In the genomic region with DNA sequence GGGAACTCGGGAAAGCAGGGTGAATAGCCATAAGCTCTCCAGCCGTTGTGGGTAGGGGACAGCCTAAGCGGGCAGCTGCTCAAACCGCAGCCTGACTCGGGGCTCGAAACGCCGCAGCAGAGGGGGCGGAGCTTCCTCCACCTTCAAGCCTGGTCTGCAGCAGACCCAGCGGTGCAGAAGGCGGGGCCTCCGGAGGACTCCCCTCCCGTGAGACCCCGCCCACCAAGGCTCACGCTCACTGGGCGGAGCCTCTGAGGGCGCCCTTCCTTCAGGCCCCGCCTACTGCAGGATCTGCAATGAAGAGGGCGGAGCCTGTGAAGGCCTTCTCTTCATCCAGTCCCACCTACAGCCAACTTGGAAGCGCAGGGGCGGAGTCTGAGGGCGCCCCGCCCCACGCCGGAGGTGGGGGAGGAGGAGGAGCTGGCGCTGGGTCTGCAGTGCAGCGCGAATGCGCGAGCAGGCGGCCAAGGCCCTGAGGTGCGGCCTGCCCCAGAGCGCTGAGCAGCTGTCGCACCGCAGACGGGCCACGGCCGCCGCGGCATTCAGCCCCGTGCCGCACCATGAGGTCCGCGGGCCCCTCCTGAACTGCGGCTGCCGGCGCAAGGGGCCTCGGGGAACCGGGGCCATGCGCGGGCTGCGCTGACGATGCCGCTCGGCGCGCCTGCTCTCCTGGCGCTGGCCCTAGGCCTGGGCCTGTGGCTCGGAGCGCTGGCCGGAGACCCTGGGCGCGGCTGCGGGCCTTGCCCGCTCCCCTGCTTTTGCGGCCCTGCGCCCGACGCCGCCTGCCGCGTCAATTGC, we compare ENCODE assay signal across 8 mouse cellular contexts. TPM values are rescaled to one million over a fixed set of nuclear protein-coding genes. Genes with fewer than 3 reads are reported as not detected.
DNase-seq lines count a peak whose midpoint lies in the region; ATAC-seq and TF ChIP-seq lines count a peak whose summit lies in the region.

TSS of gene Pkd1 (plus strand) at position 217 of the 798 bp plus-strand sequence.

- H3K4me3 ChIP-seq in embryonic facial prominence, embryonic 13.5 days: peak within 1 kb of the TSS; percentile 96
- H3K4me3 ChIP-seq in kidney, adult 2 months (ENCODE audit: insufficient read depth, low read depth, low read length): peak within 1 kb of the TSS; percentile 77
- peak within 1 kb of the TSS; percentile 94 for H3K4me3 ChIP-seq in limb, embryonic 12.5 days (replicated peaks)
- H3K4me3 ChIP-seq in midbrain, embryonic 15.5 days: peak within 1 kb of the TSS; percentile 91
- peak within 1 kb of the TSS; percentile 77 for H3K4me3 ChIP-seq in spleen, adult 2 months (ENCODE audit: extremely low read depth, insufficient read depth, insufficient read length)

- 0% methylated on average over 60 of the region's 72 CpGs for WGBS in embryonic facial prominence, embryonic 13.5 days
- WGBS in kidney, adult 2 months: under 1% methylated on average over 70 of the region's 72 CpGs
- under 1% methylated on average over 72 of the region's 72 CpGs for WGBS in limb, embryonic 12.5 days
- WGBS in midbrain, embryonic 15.5 days: under 1% methylated on average over 71 of the region's 72 CpGs
- WGBS in spleen, adult 2 months: under 1% methylated on average over 62 of the region's 72 CpGs

- TF ChIP-seq CTCF in kidney, adult 2 months (conservative IDR thresholded peaks at IDR 0.05; ENCODE audit: insufficient read depth, insufficient read length, low read depth, low read length): no peak
- no peak for TF ChIP-seq CTCF in spleen, adult 2 months (IDR thresholded peaks at IDR 0.05; ENCODE audit: extremely low read depth, insufficient read depth, insufficient read length, insufficient replicate concordance)

- peak within 1 kb of the TSS; percentile 91 for H3K27ac ChIP-seq in embryonic facial prominence, embryonic 13.5 days
- peak within 1 kb of the TSS; percentile 84 for H3K27ac ChIP-seq in kidney, adult 2 months (ENCODE audit: insufficient read depth, low read depth, low read length)
- H3K27ac ChIP-seq in limb, embryonic 12.5 days: peak within 1 kb of the TSS; percentile 96
- H3K27ac ChIP-seq in midbrain, embryonic 15.5 days: peak within 1 kb of the TSS; percentile 89
- peak within 1 kb of the TSS; percentile 83 for H3K27ac ChIP-seq in spleen, adult 2 months (ENCODE audit: insufficient read depth, low read length)

- H3K4me2 ChIP-seq in embryonic facial prominence, embryonic 13.5 days: peak within 1 kb of the TSS; percentile 78
- H3K4me2 ChIP-seq in limb, embryonic 12.5 days: peak within 1 kb of the TSS; percentile 83
- peak within 1 kb of the TSS; percentile 87 for H3K4me2 ChIP-seq in midbrain, embryonic 15.5 days

- peaks cover 34% of the 10 kb centered on the region for H3K4me1 ChIP-seq in embryonic facial prominence, embryonic 13.5 days
- peaks cover 7% of the 10 kb centered on the region; the same call in 1 of the 2 replicates for H3K4me1 ChIP-seq in kidney, adult 2 months (ENCODE audit: control insufficient read depth, insufficient read depth, low read length)
- H3K4me1 ChIP-seq in limb, embryonic 12.5 days (replicated peaks): peaks cover 28% of the 10 kb centered on the region
- H3K4me1 ChIP-seq in midbrain, embryonic 15.5 days: peaks cover 35% of the 10 kb centered on the region
- no peaks in the 10 kb centered on the region for H3K4me1 ChIP-seq in spleen, adult 2 months (ENCODE audit: control insufficient read depth, insufficient read depth, insufficient read length)

- TF ChIP-seq POLR2A in kidney, adult 2 months (IDR thresholded peaks at IDR 0.05; ENCODE audit: low read depth, low read length): peak; percentile 90
- TF ChIP-seq POLR2A in spleen, adult 2 months (IDR thresholded peaks at IDR 0.05; ENCODE audit: low read depth, low read length): peak; percentile 96

- peaks cover 10% of the 10 kb centered on the region for H3K27me3 ChIP-seq in embryonic facial prominence, embryonic 13.5 days
- H3K27me3 ChIP-seq in kidney, adult 2 months (replicated peaks; ENCODE audit: control insufficient read depth, insufficient read depth, low read length): no peaks in the 10 kb centered on the region
- H3K27me3 ChIP-seq in limb, embryonic 12.5 days: peaks cover 5% of the 10 kb centered on the region
- 0 out of 2 replicates have a peak, but pooled peaks cover 6% of the 10 kb centered on the region for H3K27me3 ChIP-seq in midbrain, embryonic 15.5 days (replicated peaks)
- H3K27me3 ChIP-seq in spleen, adult 2 months (ENCODE audit: control insufficient read depth, insufficient read depth, low read length): no peaks in the 10 kb centered on the region

- peak within 1 kb of the TSS; percentile 95 for H3K9ac ChIP-seq in embryonic facial prominence, embryonic 13.5 days
- peak within 1 kb of the TSS; percentile 92 for H3K9ac ChIP-seq in limb, embryonic 12.5 days (replicated peaks)
- peak within 1 kb of the TSS; percentile 83 for H3K9ac ChIP-seq in midbrain, embryonic 15.5 days

- ATAC-seq in embryonic facial prominence, embryonic 13.5 days (ENCODE audit: insufficient number of reproducible peaks, insufficient read depth, low FRiP score, low TSS enrichment, low read depth): peak; percentile 92
- ATAC-seq in limb, embryonic 12.5 days (ENCODE audit: insufficient number of reproducible peaks, insufficient read depth, low FRiP score, low TSS enrichment, low read depth): peak; percentile 94
- peak; percentile 95 for ATAC-seq in midbrain, embryonic 15.5 days (replicated peaks)

- H3K9me3 ChIP-seq in embryonic facial prominence, embryonic 13.5 days: no peaks in the 10 kb centered on the region
- no peaks in the 10 kb centered on the region for H3K9me3 ChIP-seq in limb, embryonic 12.5 days
- no peaks in the 10 kb centered on the region for H3K9me3 ChIP-seq in midbrain, embryonic 15.5 days

- DNase-seq in 3134 (ENCODE audit: extremely low read depth, insufficient read length, low spot score): peak; percentile 100
- DNase-seq in adrenal gland, postnatal 36 days: peak; percentile 99
- peak; percentile 99 to 100 for DNase-seq in heart, adult 18-20 months
- DNase-seq in kidney, adult 2 months: peak; percentile 100
- DNase-seq in spleen, adult 2 months (ENCODE audit: low read depth in 1 of 2, low spot score in 2 of 2): peak; percentile 99

- no peaks in the 10 kb centered on the region for H3K36me3 ChIP-seq in embryonic facial prominence, embryonic 13.5 days
- no peaks in the 10 kb centered on the region for H3K36me3 ChIP-seq in kidney, adult 2 months (ENCODE audit: control insufficient read depth, insufficient read depth, low read length)
- H3K36me3 ChIP-seq in limb, embryonic 12.5 days: no peaks in the 10 kb centered on the region
- no peaks in the 10 kb centered on the region for H3K36me3 ChIP-seq in midbrain, embryonic 15.5 days (replicated peaks)
- H3K36me3 ChIP-seq in spleen, adult 2 months (ENCODE audit: control insufficient read depth, insufficient read depth, low read length): no peaks in the 10 kb centered on the region; the same call in 1 of the 2 replicates

RNA-seq across cellular contexts. Expression of gene Pkd1, which starts in this region (rescaled TPM):
- total RNA-seq in adrenal gland, postnatal 36 days (2021): 10 to 100 TPM; 46.9 to 49.1 TPM
- 24.1 and 30.6 TPM in 2 replicates for polyA plus RNA-seq in embryonic facial prominence, embryonic 13.5 days (2015; fragmentation: Nextera tagmentation; extraction: Ambion mirVana)
- total RNA-seq in heart, adult 18-20 months (2021): 10 to 100 TPM; 34.1 to 34.5 TPM
- polyA plus RNA-seq in kidney, adult 2 months (2012; rRNA removed): 34.6 and 42.9 TPM in 2 replicates
- polyA plus RNA-seq in limb, embryonic 12.5 days (2016; fragmentation: Nextera tagmentation; extraction: Ambion mirVana): 23.2 and 32.2 TPM in 2 replicates
- polyA plus RNA-seq in midbrain, embryonic 15.5 days (2015; fragmentation: Nextera tagmentation; extraction: Ambion mirVana): 29.0 and 29.8 TPM in 2 replicates
- 70.8 and 73.9 TPM in 2 replicates for polyA plus RNA-seq in spleen, adult 2 months (2012; rRNA removed)

Comparison
In these comparisons a context has a peak if more than half of its experiments do, and no peak if none do; other contexts are left out.
1. Peak in every context shown above with its lines: DNase-seq, ATAC-seq, H3K4me3 ChIP-seq and H3K27ac ChIP-seq.